Mouse (Mus musculus) T-helper 1 cell (primary cell): ENCODE results near the gene Rpl5.
"Not testable (repeated sequence)": the region's sequence is repeated elsewhere in the genome, so short reads cannot be mapped to it uniquely, and the experiment has no call there.

Experiments
- in situ Hi-C: fragments of 300-600 bp; cut with MboI, MseI; formaldehyde crosslinking; loops from one replicate; pipeline ENCODE4 v1.15.1; 2025; ENCODE audit warnings: high pct_unique_total_duplicates

The Rpl5 gene

GRCm38 (mm10) chr5:107900206-107901013 lies at the start of gene Rpl5:
TSS of gene Rpl5 (plus strand) at chr5:107900502.
- in situ Hi-C loops: no loop called here

- in situ Hi-C loops: no loop called here
Observed at GRCm38 (mm10) chr5:107853807-107854206, 46.5 kb upstream of the Rpl5 start.

GRCm38 (mm10) chr5:107854556-107854955 lies 45.7 kb upstream of the Rpl5 start:
- in situ Hi-C loops: no loop called here

- in situ Hi-C loops: no loop called here
Observed at GRCm38 (mm10) chr5:107855546-107855945, 44.8 kb upstream of the Rpl5 start.

- in situ Hi-C loops: no loop called here
Observed at GRCm38 (mm10) chr5:107858963-107859362, 41.3 kb upstream of the Rpl5 start.

- in situ Hi-C loops: loop anchor here (10.0 kb wide), 1 partner anchor 259 kb away; no protein-coding TSS in a partner anchor
Observed at GRCm38 (mm10) chr5:107863971-107864370, 36.3 kb upstream of the Rpl5 start.

GRCm38 (mm10) chr5:107866127-107867126 lies 33.9 kb upstream of the Rpl5 start:
- in situ Hi-C loops: loop anchor here (10.0 kb wide), 1 partner anchor 262 kb away; no protein-coding TSS in a partner anchor

GRCm38 (mm10) chr5:107867970-107868904 lies 32.1 kb upstream of the Rpl5 start:
- in situ Hi-C loops: loop anchor here (10.0 kb wide), 1 partner anchor 263 kb away; no protein-coding TSS in a partner anchor

GRCm38 (mm10) chr5:107868905-107869424 lies 31.3 kb upstream of the Rpl5 start:
- in situ Hi-C loops: loop anchor here (10.0 kb wide), 1 partner anchor 264 kb away; no protein-coding TSS in a partner anchor

GRCm38 (mm10) chr5:107869701-107870100 lies 30.6 kb upstream of the Rpl5 start:
- in situ Hi-C loops: loop anchor here (10.0 kb wide), 1 partner anchor 265 kb away; no protein-coding TSS in a partner anchor

GRCm38 (mm10) chr5:107873330-107873729 lies 27.0 kb upstream of the Rpl5 start:
- in situ Hi-C loops: no loop called here

GRCm38 (mm10) chr5:107873886-107874302 lies 26.4 kb upstream of the Rpl5 start:
- in situ Hi-C loops: no loop called here

- in situ Hi-C loops: no loop called here
Observed at GRCm38 (mm10) chr5:107874561-107875260, 25.6 kb upstream of the Rpl5 start, which contains the start of gene Evi5. TSS of gene Evi5 (minus strand) at chr5:107875107.

- in situ Hi-C loops: no loop called here
Observed at GRCm38 (mm10) chr5:107875261-107875611, 25.1 kb upstream of the Rpl5 start.

GRCm38 (mm10) chr5:107877053-107877452 lies 23.2 kb upstream of the Rpl5 start:
- in situ Hi-C loops: no loop called here

- in situ Hi-C loops: no loop called here
Observed at GRCm38 (mm10) chr5:107880710-107881109, 19.6 kb upstream of the Rpl5 start.

GRCm38 (mm10) chr5:107889994-107890888 lies 10.1 kb upstream of the Rpl5 start:
- in situ Hi-C loops: no loop called here

GRCm38 (mm10) chr5:107891515-107891914 lies 8.8 kb upstream of the Rpl5 start:
- in situ Hi-C loops: not testable (repeated sequence)

GRCm38 (mm10) chr5:107894676-107895075 lies 5.6 kb upstream of the Rpl5 start:
- in situ Hi-C loops: no loop called here
